Mouse (Mus musculus) midbrain, embryonic 12.5 days (tissue): ENCODE results near the gene Slc38a1. TPM values are rescaled to one million over a fixed set of nuclear protein-coding genes. Genes with fewer than 3 reads are reported as not detected.

Experiments used
- ATAC-seq: fragments of 200-750 bp; cut with Nextera tagmentation; 2 replicates; pipeline ENCODE4 v1.8.0; 2017; ENCODE audit warnings: low read depth, moderate TSS enrichment, moderate library complexity; ENCODE audit not compliant: low FRiP score
- H3K27ac ChIP-seq: fragments of 300-500 bp; sonication (generic); replicated peaks from 2 replicates; pipeline ENCODE4 v1.5.1; 2016; ENCODE audit warnings: mild to moderate bottlenecking
- H3K27me3 ChIP-seq: fragments of 300-500 bp; sonication (generic); 2 replicates; pipeline ENCODE4 v1.6.1; 2016; ENCODE audit warnings: mild to moderate bottlenecking
- H3K36me3 ChIP-seq: fragments of 300-500 bp; sonication (generic); 2 replicates; pipeline ENCODE4 v1.6.1; 2016
- H3K4me1 ChIP-seq: fragments of 300-500 bp; sonication (generic); 2 replicates; pipeline ENCODE4 v1.6.1; 2016
- H3K4me2 ChIP-seq: fragments of 300-500 bp; sonication (generic); replicated peaks from 2 replicates; pipeline ENCODE4 v1.6.1; 2016; ENCODE audit warnings: mild to moderate bottlenecking, moderate library complexity
- H3K4me3 ChIP-seq: fragments of 300-500 bp; sonication (generic); 2 replicates; pipeline ENCODE4 v1.5.1; 2016; ENCODE audit warnings: mild to moderate bottlenecking
- H3K9ac ChIP-seq: fragments of 300-500 bp; sonication (generic); replicated peaks from 2 replicates; pipeline ENCODE4 v1.6.1; 2016; ENCODE audit warnings: mild to moderate bottlenecking, moderate library complexity
- H3K9me3 ChIP-seq: fragments of 300-500 bp; sonication (generic); 2 replicates; pipeline ENCODE4 v1.6.1; 2016; ENCODE audit warnings: mild to moderate bottlenecking
- WGBS: fragments of 180-500 bp; shearing (Covaris S2); methylation state at CpG from one replicate; pipeline ENCODE4 v1.1.7; 2016; 5-methylcytosine and 5-hydroxymethylcytosine counted together
- polyA plus RNA-seq: library from polyadenylated mRNA; unstranded; fragments of >200 nt; fragmentation: Nextera tagmentation; extraction: Ambion mirVana; gene quantifications from 2 replicates; pipeline ENCODE4 v1.2.1, GENCODE M21; 2016

The Slc38a1 gene
- polyA plus RNA-seq, 1 experiment from 2014 or later, result 150 TPM

DNA sequence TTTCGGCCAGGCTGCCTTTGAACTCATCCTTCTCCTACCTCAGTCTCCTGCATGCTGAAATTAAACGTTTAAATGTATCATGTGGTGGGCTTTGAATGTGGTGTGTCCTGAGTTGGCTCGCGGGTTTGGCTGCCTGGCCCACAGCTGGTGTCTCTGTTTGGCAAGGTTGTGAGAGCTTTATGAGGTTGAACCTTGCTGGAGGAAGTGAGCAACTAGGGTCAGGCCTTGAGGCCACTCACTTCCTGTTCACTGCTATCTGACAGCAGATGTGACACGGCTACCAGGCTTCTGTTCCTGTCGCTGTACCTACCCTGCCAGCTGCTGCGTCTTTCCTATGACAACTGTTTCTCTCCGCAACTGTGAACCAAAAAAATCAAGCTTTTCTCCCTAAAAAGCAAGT, 12.0 kb upstream of the Slc38a1 start:
- no peak for ATAC-seq
- 83% methylated on average over 8 of the region's 8 CpGs for whole genome bisulfite sequencing
- no peak overlapping the region for H3K4me2 ChIP-seq

DNA sequence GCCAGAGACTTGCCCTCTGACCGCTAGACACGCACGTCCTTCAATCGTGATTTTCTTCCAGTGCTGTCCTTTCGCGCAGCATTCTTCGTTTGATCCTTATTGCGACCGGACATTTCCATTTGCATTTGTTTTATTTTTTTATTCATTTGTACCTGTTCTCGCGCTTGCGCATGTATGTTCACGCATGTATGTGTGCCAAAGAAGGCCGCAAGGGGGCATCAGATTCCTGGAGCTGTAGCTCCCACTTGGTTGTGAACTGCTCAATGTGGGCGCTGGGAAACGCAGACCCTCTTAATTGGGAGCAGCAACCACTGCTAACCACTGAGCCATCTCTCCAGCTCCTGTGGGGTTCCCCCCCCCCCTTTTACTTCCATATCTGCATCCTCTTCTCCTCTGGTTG, 10.3 kb upstream of the Slc38a1 start:
- Histone ChIP-seq H3K27ac (no peak overlapping the region), H3K9me3 (no peaks in the 10 kb centered on the region), H3K4me1 (peaks cover 7% of the 10 kb centered on the region; the same call in 1 of the 2 replicates), H3K4me2 (no peak overlapping the region), H3K4me3 (no peak overlapping the region), H3K9ac (no peak overlapping the region), H3K27me3 (no peaks in the 10 kb centered on the region), H3K36me3 (no peaks in the 10 kb centered on the region)
- no peak for ATAC-seq
- 95% methylated on average over 16 of the region's 16 CpGs for WGBS

More for the DNA sequence above, 12.0 kb upstream of the Slc38a1 start:
- Histone ChIP-seq H3K4me1 (peaks cover 7% of the 10 kb centered on the region; the same call in 1 of the 2 replicates), H3K9ac (no peak overlapping the region), H3K9me3 (no peaks in the 10 kb centered on the region), H3K4me3 (no peak overlapping the region), H3K27ac (no peak overlapping the region), H3K27me3 (no peaks in the 10 kb centered on the region), H3K36me3 (no peaks in the 10 kb centered on the region)

- Histone ChIP-seq H3K9ac (no peak overlapping the region), H3K4me1 (peaks cover 8% of the 10 kb centered on the region; the same call in 1 of the 2 replicates), H3K4me2 (no peak overlapping the region), H3K36me3 (no peaks in the 10 kb centered on the region), H3K9me3 (no peaks in the 10 kb centered on the region), H3K27me3 (no peaks in the 10 kb centered on the region), H3K4me3 (no peak overlapping the region), H3K27ac (no peak overlapping the region)
- WGBS, result 90% methylated on average over 10 of the region's 10 CpGs
- ATAC-seq, result no peak
Observed at GRCm38 (mm10) chr15:96652531-96652930, 9.8 kb upstream of the Slc38a1 start.

GRCm38 (mm10) chr15:96647376-96647775, 4.7 kb upstream of the Slc38a1 start:
- H3K27ac ChIP-seq, result no peak overlapping the region
- H3K27me3 ChIP-seq, result no peaks in the 10 kb centered on the region
- 36% methylated on average over 15 of the region's 15 CpGs for WGBS
- H3K9me3 ChIP-seq, result no peaks in the 10 kb centered on the region
- no peak overlapping the region for H3K4me3 ChIP-seq
- H3K36me3 ChIP-seq, result no peaks in the 10 kb centered on the region
- no peak for ATAC-seq
- no peak overlapping the region for H3K4me2 ChIP-seq
- H3K9ac ChIP-seq, result no peak overlapping the region
- H3K4me1 ChIP-seq, result peaks cover 10% of the 10 kb centered on the region

GRCm38 (mm10) chr15:96641821-96642435, 785 bp downstream of the Slc38a1 start:
- Histone ChIP-seq H3K4me3 (peak overlapping the region; percentile 91), H3K4me2 (peak overlapping the region; percentile 66), H3K4me1 (peaks cover 25% of the 10 kb centered on the region), H3K27ac (peak overlapping the region; percentile 100), H3K27me3 (no peaks in the 10 kb centered on the region), H3K9me3 (no peaks in the 10 kb centered on the region), H3K9ac (peak overlapping the region; percentile 99), H3K36me3 (peaks cover 19% of the 10 kb centered on the region)
- under 1% methylated on average over 31 of the region's 31 CpGs for WGBS
- ATAC-seq, result 0 out of 2 replicates have a peak, but pooled peaks have one; percentile 1

DNA sequence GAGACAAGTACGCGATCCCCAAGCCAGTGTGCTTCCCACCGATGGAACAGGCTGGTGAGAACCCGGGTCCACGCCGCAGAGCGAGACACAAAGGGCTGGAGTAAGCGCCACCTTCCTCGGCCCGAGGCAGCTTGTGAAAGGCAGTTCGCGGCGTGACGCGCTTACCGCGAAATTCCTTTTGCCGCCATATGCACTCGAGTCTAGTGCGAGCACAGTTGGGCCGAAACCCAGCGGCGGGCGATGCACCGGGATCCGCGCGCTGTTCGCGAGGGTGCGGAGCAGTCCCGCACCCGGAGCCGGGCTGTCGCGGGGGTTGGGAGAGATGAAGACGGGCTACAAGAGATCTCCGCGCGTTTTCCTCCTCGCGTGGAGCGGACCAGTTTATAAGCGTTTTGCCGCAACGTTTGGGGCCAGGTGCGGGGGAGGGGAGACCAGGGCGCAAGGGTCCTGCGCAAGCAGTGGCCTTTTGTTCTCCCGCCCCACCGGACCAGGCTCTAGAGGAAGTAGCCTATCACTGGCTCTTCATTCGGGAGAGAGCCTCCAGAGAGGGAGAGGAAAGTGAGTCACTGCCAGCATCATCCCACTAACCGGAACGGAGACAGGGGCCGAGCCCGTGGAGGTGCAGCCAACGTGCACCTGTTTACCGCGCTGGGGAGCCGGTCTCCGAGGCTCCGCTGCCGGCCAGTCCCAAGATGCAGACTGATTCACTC, 1.4 kb downstream of the Slc38a1 start:
- Histone ChIP-seq H3K9me3 (peaks cover 2% of the 10 kb centered on the region; the same call in 1 of the 2 replicates), H3K27ac (peak overlapping the region; percentile 100), H3K9ac (peak overlapping the region; percentile 99), H3K36me3 (peaks cover 24% of the 10 kb centered on the region), H3K4me2 (peak overlapping the region; percentile 66), H3K4me3 (peak overlapping the region; percentile 91), H3K27me3 (no peaks in the 10 kb centered on the region), H3K4me1 (peaks cover 25% of the 10 kb centered on the region)
- ATAC-seq, result peak; percentile 78
- under 1% methylated on average over 62 of the region's 63 CpGs for WGBS

DNA sequence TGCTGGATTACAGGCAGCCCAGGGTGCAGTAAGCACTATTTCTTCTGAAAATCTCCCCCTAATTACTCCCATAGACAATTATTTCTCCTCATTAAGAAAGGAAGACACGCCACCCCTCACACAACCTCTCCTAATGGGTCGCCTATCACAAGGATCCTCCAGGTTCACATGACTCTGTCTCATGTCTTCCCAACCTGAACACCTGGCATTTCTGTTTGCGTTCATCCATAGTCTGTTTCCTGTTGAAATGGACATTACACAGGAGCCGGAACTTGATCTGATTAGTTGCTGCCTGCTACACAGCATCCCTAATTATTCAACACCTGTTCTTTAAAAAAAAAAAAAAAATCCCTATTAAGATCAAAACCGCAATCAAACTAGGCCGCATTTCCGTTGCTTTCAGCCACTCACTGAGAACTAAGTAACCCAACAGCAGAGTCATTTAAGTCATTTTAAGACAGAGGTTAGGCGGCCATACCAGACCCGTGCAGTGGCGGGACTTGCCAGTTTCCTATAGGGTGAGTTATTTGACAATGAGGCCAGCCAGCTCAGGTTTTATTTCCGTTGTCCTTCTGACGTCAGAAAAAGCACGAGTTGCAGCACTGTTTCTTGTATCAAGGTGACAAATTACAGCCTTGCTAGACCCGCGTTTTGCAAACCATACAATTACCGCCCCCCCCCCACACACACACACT, 2.3 kb downstream of the Slc38a1 start:
- WGBS, result 7% methylated on average over 16 of the region's 16 CpGs
- peak overlapping the region; percentile 99 for H3K9ac ChIP-seq
- H3K9me3 ChIP-seq, result peaks cover 6% of the 10 kb centered on the region
- H3K4me2 ChIP-seq, result peak overlapping the region; percentile 66
- peak overlapping the region; percentile 100 for H3K27ac ChIP-seq
- ATAC-seq, result no peak
- H3K4me3 ChIP-seq, result peak overlapping the region; percentile 91
- no peaks in the 10 kb centered on the region for H3K27me3 ChIP-seq
- H3K36me3 ChIP-seq, result peaks cover 32% of the 10 kb centered on the region
- peaks cover 25% of the 10 kb centered on the region for H3K4me1 ChIP-seq

DNA sequence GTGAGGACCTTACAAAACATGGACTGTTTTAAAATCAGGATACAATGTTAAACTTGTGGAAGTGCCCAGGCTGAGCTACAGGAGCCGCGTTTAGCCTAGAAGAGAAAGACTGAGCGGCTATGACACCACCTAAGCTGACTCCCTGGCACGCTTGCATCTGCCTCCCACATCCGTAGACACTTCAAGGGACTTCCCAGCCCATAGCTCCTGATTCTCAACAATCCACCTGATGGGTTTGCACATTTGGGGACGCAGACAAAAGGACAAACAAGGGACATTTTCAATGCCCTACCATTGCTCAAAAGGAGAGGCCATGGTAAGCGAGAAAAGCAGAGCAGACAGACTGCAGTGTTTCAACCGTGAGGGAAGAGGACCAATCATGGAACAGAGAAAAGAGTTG, 3.1 kb downstream of the Slc38a1 start:
- Histone ChIP-seq H3K9ac (peak overlapping the region; percentile 99), H3K4me1 (peaks cover 25% of the 10 kb centered on the region), H3K27me3 (no peaks in the 10 kb centered on the region), H3K4me2 (peak overlapping the region; percentile 66), H3K9me3 (peaks cover 12% of the 10 kb centered on the region), H3K4me3 (peak overlapping the region; percentile 91), H3K27ac (no peak overlapping the region; the same call in 1 of the 2 replicates), H3K36me3 (peaks cover 40% of the 10 kb centered on the region)
- 69% methylated on average over 8 of the region's 8 CpGs for WGBS
- ATAC-seq, result no peak

DNA sequence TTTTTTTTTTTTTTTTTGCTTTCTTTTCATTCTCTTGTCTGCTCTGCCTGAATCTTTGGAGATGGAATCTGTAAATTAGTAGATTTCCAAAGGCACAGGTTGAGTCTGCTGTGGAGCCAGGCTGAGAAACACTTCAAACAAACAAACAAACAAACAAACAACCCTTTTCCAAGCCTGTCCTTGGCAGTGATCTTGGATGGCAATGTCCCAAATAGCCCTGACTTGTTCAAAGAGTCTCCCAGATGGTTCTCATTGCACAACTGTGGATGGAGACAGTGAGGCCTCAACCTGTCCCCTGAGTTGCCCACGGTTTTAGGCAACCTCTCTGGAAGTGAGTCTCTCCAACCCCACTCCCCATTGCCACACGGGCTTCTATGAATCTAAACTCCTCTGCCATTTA, 4.1 kb downstream of the Slc38a1 start:
- H3K9ac ChIP-seq, result no peak overlapping the region
- H3K27me3 ChIP-seq, result no peaks in the 10 kb centered on the region
- H3K27ac ChIP-seq, result no peak overlapping the region
- peaks cover 48% of the 10 kb centered on the region for H3K36me3 ChIP-seq
- H3K4me1 ChIP-seq, result peaks cover 23% of the 10 kb centered on the region
- WGBS, result 80% methylated on average over 2 of the region's 2 CpGs
- peaks cover 18% of the 10 kb centered on the region for H3K9me3 ChIP-seq
- no peak overlapping the region for H3K4me3 ChIP-seq
- peak overlapping the region; percentile 66; the same call in 1 of the 2 replicates for H3K4me2 ChIP-seq
- no peak for ATAC-seq

DNA sequence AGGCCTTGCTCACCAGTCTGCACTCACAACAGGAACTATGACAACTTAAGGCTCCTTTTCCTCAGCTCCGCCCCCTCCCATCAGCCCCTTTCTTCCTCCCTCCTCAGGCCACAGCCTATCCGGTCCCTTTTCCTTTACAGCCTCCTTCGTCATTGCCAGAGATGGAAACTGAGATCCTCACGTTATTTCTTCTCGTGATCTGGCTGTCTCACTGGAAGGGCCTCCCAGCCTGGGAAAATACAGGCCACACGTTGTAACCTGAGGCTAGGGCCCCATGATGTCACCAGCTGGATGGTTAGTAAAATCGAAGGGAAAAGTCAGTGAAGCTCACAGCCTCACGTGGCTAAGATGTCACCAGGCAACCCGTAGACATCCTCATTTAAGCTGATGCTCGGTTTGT, 4.5 kb downstream of the Slc38a1 start:
- H3K27me3 ChIP-seq, result no peaks in the 10 kb centered on the region
- peaks cover 22% of the 10 kb centered on the region for H3K4me1 ChIP-seq
- H3K4me2 ChIP-seq, result peak overlapping the region; percentile 13; the same call in 1 of the 2 replicates
- ATAC-seq, result no peak
- no peak overlapping the region for H3K27ac ChIP-seq
- no peak overlapping the region for H3K4me3 ChIP-seq
- 82% methylated on average over 10 of the region's 10 CpGs for WGBS
- peaks cover 21% of the 10 kb centered on the region for H3K9me3 ChIP-seq
- H3K36me3 ChIP-seq, result peaks cover 52% of the 10 kb centered on the region
- no peak overlapping the region for H3K9ac ChIP-seq

GRCm38 (mm10) chr15:96634670-96635405, 7.9 kb downstream of the Slc38a1 start:
- H3K9me3 ChIP-seq, result peaks cover 22% of the 10 kb centered on the region
- H3K27ac ChIP-seq, result no peak overlapping the region
- 90% methylated on average over 19 of the region's 19 CpGs for WGBS
- peaks cover 76% of the 10 kb centered on the region for H3K36me3 ChIP-seq
- no peak overlapping the region for H3K4me2 ChIP-seq
- no peak overlapping the region for H3K9ac ChIP-seq
- no peaks in the 10 kb centered on the region for H3K27me3 ChIP-seq
- peaks cover 17% of the 10 kb centered on the region for H3K4me1 ChIP-seq
- no peak overlapping the region for H3K4me3 ChIP-seq
- ATAC-seq, result no peak
